Mouse (Mus musculus) gastrocnemius, adult 8-10 months (tissue): ENCODE results near the gene Fbn1. TPM values are rescaled to one million over a fixed set of nuclear protein-coding genes. Genes with fewer than 3 reads are reported as not detected.
A peak's percentile ranks its signal among the peaks of the same experiment; 100 is the strongest.

Experiments
- DNase-seq, 2 experiments: peaks; one replicate each; pipeline ENCODE4 v3.0.0; 2022; ENCODE audit warnings: low spot score in 2 of 2
- total RNA-seq, 4 experiments: library from RNA; stranded (reverse); gene quantifications; 2 replicates each; pipeline ENCODE4 v1.2.4; 2022

The Fbn1 gene
- total RNA-seq, 4 experiments from 2014 or later: 10.9 to 21.0 (median 17.8) TPM

DNA sequence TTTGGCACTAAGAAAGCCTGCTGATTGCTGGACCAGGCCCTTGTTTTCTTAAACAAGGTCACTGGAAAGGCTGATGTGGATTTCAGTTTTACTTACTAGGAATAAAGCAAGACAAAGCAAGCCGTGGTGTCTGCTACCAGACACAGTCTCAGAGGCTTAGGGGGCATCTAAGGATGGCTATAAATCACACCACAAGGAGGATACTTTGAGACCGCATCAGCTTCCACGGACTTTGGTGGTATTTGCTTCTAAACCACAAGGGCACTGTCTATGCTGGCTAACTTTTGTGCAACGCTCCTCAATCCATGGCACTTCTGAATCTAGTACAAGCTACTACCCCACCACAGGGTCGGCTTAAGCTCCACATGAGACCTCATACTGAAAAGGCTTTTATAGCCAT is 167.4 kb downstream of the Fbn1 start:
- DNase-seq: no peak

DNA sequence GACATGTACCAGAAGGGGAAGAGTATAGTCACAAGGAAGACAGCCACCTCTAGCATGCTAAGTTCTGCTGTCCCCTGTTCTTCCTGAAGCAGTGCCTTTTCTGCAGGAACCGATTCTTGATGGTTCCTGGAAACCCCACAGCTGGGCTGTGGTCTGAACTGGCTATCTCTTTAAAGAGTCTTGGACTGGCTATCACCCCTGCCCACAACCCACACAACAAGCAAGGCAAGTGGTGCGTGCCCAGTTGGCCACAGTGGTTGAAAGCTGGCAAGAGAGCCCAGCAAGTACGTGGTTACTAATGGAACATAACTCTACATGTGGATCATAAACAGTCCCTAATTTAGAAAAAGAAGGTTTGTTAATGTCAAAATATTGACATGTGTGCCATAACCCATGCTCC is 170.6 kb downstream of the Fbn1 start:
- no peak for DNase-seq

DNA sequence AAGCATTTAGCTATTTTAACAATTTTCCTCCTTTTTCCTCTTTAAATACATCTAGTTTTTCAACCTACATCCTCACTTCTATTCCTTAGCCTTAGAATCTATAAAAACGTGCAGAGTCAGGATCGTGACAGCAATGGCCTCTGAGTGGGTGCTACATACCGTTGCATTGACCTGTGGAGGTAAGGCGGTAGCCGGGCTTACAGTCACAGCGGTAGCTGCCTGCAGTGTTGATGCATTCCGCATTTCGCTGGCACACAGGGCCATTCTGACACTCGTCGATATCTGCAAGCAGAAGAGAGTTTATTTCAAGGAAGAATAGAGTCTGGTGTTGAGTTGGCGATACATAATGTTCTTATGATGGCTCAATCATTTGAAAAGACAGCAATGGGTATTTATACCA is 172.6 kb downstream of the Fbn1 start:
- DNase-seq: no peak

DNA sequence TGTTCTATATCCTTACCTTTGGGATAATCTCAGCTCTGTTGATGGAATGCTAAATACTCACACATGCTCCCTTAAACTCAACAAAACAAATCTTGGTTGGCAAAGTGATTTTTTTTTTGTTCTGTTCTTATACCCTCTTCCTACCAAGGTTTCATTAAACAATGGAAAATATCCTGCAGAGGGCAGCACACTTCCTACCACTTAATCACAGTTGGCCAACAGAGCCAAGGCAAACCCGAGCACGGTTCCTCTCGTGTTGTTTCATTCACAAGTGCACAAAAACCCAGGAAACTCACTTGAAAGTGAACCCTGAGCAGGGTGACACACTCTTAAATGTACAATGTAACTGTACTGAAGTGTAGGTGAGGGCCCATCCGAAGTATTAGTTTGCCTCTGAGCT is 173.6 kb downstream of the Fbn1 start:
- DNase-seq: no peak

DNA sequence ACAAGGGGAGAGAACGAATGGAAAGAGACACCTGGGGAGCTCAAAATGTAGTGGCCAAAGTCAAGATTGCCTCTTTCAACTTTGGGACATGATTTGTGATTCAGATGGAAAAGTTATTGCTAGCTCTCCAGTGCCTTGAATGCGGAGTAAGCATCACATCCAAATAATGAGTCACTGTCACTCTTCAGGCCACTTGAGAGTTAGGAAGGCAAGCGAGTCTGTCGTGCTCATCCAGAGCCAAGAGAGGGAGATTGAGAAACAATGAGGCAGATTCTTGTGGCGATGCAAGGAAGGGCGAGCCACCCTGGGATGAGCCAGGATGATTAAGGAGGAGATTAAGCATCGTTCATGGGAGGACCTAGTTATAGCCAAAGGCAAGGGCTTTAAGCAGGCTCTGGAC is 176.2 kb downstream of the Fbn1 start:
- DNase-seq: no peak

DNA sequence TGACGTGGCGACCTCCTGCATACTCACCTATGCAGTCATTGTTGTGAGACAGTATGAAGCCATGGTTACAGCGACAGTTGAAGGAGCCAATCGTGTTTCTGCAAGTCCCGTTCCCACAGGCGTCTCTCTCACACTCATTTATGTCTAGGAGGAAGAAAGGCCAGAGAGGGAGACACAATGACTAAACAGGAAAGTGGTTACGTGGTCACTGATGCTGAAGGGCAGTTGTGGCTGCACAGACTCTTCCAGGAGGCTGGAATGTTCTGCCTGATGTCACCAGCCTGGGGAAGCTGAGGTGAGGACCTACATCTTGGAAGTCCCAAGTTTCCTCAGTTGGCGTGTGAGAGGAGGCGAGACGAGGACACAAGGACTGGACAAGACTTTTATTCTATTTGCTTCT is 177.3 kb downstream of the Fbn1 start:
- DNase-seq: no peak

DNA sequence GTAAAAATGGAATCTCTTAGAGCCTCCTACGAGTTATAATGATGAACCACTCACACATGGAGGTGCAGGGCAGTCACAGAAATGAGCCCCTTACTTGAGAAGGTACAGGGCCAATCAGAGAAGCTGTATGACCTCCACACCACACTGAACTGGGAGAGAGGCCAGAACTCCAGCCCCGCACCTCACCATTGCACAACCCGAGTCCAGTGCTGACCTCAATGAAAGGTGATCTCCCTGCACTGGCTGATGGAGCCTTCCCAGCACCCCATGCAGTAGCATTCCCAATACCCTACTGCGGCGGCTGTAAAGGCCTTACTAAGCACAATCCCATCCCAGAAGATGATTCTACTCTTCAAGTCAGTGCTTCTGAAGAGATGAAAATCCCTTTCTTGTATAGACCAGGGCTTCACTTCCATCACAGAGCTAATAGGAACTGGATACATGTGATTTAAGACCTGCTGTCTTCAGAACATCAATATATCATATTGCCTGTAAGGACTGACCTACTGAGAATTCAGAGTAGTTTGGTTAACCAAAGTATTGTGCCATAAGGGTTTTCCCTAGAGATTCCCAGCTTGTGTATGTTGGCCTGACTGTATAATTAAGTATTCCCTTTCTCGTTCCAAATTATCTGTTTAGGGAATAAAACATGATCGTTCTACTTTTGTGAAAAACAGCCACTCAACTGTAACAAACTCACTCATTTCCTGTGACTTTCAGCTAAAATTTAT is 182.5 kb downstream of the Fbn1 start:
- DNase-seq: peak; percentile 33 to 69

DNA sequence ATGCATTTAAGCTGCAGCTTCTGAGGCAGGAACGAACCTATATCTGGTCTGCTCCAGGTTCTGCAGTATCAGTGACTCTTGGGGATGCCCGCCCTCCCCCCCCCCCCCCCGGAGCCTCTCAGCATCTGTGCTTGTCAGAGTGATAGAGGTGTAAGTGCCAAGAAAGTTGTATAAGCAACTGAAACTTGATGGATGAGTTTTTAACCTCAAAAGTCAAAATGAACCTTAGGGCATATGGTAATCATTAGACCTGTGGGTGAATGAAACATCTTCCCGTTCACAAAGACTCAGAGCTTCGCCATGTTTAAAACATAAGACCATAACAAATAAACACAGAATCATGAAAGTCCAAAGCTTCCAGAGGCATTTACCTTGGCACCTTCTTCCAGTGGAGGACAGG is 183.3 kb downstream of the Fbn1 start:
- DNase-seq: no peak

DNA sequence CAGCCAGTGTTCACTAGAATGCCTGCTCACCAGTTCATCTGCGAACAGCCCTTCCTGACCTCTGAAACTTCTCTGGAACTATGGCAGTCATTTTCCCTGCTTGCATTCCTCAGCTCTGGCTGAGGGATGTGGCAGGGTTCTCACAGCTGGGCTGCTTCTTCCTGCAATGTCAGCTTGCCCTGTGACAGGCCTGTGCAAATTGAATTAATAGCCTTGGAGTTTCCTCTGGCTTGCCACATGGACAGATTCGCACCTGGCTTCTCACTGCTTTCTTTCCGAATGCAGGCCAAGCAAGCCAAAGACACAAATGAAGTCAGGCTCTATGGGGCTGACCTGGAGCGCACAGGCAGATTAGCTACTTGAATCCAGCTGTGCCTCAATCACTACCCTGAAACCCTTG is 184.4 kb downstream of the Fbn1 start:
- DNase-seq: peak in 1 of 2 experiments; percentile 17

DNA sequence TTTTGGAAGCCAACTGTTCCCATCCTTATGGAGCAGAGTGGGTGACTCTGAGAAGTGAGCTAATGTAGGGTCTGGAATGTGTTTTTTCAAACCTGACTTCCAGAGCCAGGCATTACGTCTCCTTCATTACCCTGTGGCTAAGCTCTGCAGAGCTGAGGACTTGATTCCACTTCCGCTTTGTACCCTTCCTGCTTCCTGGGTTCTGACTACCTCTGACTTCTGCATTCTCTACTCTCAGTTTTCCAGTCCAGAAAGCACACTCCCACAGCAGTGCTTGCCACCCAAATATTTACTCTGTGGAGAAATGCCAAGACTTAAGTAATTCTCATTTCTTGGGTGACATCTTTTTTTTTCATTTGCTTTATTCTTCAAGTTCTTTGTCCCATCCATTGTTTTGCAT is 185.2 kb downstream of the Fbn1 start:
- no peak for DNase-seq

DNA sequence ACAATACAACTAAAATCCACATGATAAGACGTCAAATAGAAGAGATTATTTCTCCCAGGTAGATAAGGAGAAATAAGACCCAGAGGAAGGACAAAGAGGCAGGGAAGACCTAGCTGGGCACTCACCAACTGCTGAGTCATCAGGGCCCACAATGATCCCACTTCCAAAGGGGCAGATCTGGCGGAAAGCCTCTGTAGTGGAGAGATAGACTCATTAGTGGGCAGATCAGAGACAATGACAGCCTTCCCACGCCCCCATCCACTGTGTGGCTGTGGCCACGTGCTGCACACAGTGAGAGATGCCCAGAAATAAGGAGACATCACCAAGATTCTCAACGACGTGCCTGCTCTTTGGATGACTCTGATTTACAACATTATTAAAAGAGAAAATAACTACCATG is 186.7 kb downstream of the Fbn1 start:
- no peak for DNase-seq

DNA sequence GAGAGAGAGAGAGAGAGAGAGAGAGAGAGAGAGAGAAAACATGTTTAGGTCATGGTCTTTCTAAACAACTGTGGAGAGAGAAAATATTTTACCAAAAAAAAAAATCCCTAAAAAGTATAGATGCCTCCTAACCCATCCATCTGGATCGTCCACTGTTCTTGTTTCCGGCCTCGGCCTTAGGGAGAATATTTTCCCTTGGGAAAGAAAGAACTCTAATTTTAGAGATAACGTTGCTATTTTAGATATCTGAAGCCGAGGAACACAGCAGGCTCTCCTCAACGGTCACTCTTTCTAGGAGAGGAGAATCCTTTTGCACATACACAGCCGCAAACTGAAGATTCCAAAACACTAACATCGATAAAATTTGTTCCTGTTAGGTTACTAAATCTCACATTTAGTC is 188.1 kb downstream of the Fbn1 start:
- DNase-seq: no peak

DNA sequence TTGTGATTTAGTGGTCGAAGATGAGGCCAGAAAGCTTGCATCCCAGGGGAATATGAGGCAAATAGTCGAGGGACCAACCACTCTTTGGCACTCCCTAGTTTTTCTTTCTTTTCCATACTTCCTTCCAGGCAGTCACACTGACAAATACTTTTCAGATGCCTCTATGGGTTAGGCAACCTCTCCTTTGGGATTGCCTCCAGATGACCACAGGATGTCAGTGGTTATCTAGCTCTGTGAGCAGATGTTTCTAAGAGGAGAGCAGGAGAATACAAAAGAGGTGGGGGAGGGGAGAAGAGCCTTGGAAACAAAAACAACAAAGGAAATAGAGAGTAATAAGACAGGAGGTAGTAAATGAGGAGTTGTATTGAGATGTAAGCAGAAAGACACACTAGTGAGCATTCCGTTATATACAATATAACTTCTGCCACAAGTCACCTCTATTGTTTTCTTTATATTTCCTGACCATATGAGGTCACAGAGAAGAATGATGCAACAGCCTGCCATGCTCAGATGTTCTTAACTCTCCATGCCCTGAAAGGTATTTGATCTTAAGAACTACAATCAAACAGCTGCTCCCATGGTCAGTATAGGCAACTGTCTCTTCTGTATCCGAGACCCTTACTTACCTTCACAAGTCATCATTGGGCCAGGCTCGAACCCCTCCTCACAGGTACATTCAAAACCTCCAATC is 189.3 kb downstream of the Fbn1 start:
- no peak for DNase-seq

DNA sequence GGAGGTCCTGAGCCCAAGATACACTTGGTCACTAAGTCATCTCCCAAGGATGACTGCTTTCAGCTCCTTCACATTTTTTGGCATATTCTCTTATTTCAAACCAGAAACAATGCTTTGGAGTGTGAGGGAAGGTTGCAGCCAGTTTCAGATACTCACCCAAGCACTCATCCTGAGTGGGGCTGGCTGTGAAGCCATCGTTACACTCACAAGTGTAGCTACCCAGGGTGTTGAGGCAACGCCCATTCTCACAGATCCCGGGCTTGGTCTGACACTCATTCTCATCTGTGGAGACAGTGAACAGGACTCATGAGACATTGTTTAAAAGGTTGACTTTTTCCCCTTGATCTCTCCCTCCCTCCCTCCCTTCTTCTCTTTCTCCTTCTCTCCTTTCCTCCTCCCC is 192.6 kb downstream of the Fbn1 start:
- no peak for DNase-seq

DNA sequence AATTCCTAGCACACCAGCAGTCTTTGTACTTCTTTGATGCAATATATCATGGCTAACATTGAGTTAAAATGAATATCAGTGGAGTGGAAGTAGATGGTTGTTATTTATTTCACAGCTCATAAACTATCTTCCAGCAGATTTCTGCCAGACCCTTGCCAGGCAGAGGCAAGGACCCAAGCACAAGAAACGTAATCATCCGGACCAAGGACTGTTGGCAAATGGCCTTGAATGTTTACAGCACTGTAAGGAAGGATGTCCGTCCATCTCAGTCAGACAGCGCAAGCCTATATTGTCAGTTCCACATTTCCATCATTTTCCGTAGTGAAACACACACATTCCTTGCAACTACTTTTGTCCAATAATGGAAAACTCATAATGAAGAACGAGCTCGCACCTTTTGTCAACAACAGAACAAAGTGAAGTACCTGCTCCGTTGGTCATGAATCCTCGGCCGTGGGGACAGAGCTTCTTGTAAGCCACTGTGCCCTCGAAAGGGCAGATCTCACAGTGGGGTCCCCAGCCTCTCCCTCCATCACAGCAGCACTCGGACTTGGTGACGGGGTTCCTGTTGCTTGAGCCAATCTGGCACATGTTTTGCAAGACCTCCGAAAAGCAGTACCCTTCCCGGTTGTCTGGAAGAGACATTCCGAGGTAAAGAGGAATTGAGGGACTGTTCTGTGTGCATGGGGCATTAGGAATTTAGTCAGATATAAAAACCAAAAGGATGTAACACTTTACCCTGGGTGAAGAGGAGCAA is 193.4 kb downstream of the Fbn1 start:
- no peak for DNase-seq

DNA sequence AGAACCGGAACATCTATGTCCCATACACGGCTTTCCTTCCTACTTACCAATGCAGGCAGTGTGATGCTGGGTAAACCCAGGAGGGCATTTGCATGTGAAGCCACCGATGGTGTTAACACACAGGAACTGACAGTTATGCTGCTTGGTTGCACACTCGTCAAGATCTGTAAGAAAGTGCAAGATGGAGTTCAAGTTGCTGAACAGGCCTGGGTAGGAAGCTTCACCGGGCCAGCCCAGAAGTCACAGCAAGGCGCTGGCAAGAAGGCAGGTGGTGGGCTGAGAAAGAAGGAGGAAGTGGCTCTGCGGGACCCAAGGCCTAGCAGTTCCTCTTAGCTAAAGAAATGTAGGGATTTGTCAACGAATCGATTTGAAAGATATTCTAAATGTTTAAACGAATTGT is 198.1 kb downstream of the Fbn1 start:
- DNase-seq: no peak

DNA sequence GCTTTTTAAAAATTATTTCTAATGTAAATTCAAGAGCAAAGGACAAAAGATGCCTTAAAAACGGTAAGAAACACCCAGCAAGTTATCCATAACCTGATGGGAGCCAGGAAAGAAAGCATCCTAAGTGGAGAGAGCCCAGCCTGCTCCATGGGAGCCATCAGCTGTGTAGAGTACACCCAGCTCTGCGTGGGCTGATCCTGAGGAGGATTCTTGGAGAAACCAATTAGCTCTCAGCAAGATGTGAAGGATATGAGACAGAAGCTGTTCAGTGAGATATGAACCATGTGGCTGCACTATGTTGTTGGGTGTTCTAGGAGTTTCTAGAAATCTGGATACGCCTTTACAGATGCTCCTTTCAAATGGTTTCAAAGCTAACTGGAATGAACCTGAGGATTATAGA is 202.1 kb downstream of the Fbn1 start:
- DNase-seq: no peak

DNA sequence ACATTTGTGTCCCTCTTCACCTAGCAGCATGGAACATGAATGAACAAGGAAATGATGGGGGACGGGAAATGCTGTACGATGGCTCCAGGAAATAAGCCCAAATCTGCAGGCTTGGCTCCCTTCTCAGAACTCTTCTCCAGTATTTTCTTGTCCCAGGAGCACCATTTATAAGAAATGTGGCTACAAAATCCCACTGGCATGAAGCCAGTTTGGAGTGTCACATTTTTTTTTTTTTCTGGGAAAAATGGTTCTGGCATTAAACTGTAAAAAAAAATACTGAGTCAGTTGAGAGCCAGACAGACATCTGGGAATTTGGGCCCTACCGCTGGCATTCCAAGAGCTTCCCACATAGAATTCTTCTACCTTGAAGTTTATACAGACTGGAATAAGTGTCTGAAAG is 203.0 kb downstream of the Fbn1 start:
- DNase-seq: peak in 1 of 2 experiments; percentile 24

DNA sequence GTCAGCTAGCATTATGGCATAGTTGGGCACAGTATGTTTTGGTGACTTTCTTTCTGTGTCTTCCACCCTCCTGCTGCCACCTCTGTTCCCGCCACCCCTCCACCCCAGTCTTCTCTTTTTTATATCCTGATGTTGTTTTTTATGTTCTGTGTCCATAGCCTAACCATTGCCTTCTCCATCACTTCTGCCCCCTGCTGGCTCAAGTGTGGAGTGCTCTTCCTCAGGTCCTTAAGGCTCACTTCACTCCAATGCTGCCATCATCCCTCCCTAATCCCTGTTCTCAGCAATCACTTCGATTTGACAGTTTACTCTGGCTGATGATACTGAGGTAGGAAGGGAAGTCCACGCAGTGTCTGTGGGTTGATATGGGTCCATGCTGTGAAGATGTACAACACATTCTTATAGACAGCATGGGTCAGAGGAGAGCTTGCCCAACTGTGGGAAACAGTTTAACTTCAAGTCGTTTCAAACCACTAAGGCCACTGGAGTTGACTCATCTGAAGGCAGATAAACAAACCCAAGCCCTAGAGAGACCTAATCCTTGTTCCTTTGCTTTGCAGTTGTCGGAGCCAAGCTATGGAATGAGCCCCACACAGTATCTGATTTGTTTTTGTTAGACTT is 203.9 kb downstream of the Fbn1 start:
- no peak for DNase-seq

DNA sequence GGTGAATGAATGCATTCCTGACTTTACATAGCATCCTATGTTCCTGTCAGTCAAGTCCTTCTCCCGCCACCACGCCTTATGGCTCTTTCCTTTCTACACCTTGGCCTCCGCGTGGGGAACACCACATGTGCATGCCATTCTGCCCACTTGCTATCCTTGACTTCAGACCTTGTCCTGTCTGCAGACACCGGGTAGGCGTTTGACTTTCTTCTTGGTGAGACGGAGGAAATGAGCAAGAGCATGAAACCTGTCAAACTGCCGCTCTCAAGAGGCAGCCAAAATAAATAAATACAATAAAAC is 205.2 kb downstream of the Fbn1 start:
- no peak for DNase-seq

DNA sequence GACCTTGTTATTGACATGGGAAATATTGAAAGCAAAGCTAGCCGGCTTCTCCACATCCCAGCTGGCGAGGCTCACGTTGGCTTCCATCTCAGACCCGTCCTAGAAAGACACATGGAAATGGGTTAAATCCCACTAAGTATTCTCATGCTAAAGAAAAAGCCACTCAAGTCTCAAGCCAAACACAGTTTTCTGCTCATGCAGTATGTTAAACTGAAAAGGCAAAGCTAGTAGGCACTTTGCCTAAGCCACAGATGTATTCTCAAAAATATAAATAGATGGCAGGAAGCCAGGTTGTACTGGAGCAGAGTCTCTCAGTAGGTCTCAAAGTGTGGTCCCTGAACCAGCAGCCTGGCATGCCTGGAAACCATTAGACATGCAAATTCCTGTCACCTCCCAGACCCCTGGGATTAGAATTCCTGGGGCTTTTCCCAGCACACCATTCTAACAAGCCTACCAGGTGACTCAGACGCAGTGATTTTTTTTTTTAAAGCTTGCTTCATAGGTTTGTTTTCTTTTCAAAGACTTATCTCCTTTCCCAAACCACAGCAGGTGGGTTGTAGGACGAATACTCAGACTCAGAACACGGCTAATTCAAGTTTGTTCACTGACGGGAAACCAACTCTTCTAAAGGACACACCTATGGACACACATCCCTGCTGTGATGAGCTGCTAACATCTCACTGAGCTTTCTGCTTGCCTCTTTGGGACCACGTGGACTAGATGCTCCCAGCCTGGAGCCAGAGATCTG is 205.7 kb downstream of the Fbn1 start:
- no peak for DNase-seq

DNA sequence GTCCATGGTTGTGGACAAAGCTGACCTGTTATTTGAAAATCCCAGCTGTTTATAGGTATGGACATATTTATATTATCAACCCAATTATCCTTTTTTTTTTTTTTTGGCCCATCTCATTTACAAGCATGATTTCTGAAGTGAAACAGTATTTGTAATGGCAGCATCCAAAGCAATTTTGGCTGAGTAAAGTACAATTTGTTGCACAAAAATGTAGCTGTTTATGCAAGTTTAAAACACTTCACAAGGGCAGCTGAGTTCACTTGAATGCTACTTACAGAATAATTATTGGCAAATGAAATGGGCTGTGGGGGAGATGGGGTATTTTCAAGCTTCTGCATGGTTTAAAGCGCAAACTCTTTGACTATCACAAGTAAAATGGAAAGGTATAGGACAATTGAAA is 209.0 kb downstream of the Fbn1 start:
- no peak for DNase-seq
